Mouse (Mus musculus): ENCODE data around the gene Capsl. TPM values are rescaled to one million over a fixed set of nuclear protein-coding genes. Genes with fewer than 3 reads are reported as not detected.

Capsl gene
- 2.6 TPM for polyA plus RNA-seq (2015; fragmentation: Illumina TruSeq; extraction: RNeasy Lipid Tissue Mini Kit (QIAGEN cat#74804); ENCODE audit: insufficient read depth, low read depth, low replicate concordance)

DNA sequence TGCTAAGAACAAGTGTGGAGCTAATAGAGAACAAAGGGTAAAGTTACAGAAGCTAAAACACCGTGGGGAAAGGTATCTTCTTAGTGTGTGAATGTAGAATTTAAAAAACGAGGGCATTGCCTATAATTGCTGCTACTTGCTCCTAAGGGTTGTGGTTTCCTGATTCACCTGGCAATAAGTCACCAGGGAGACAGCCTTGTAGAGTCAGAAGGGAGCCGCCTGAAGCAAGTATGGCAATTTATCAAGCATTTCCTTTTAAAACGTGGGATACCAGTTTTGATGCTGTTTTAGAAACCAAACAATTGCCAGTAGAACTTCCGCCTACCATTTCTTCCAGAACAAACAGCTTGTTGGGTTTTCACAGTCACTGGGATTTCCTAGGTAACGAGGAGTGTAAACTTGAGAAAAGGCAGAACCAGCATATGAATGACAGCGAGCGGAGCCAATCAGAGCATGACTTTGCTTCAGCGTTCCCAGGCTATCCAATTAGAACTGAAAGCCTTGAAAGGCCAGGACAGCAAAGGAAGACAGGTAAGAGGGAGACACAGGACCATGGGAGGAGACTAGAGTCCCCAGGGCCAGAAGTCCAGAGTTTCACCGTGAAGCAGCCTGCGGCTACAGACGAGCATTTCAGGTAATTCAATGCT is at the start of gene Capsl:
Gene Capsl (plus strand): TSS at position 495 of the 647 bp plus-strand sequence.

Other genes with a start within 250 kb of the Capsl start
- gene Ugt3a1, start 159.1 kb upstream of the Capsl start, polyA plus RNA-seq (2015; fragmentation: Illumina TruSeq; extraction: RNeasy Lipid Tissue Mini Kit (QIAGEN cat#74804); ENCODE audit: insufficient read depth, low read depth, low replicate concordance): not detected
- gene Ugt3a2, start 100.5 kb upstream of the Capsl start, polyA plus RNA-seq (2015; fragmentation: Illumina TruSeq; extraction: RNeasy Lipid Tissue Mini Kit (QIAGEN cat#74804); ENCODE audit: insufficient read depth, low read depth, low replicate concordance): not detected
- 0.42 TPM for gene Il7r, start 94.1 kb downstream of the Capsl start, polyA plus RNA-seq (2015; fragmentation: Illumina TruSeq; extraction: RNeasy Lipid Tissue Mini Kit (QIAGEN cat#74804); ENCODE audit: insufficient read depth, low read depth, low replicate concordance)

All from pancreas, adult 10 weeks (tissue).